Mouse (Mus musculus) adrenal gland, adult 2 months (tissue): ENCODE measurements around the gene Zfp827. TPM values are rescaled to one million over a fixed set of nuclear protein-coding genes. Genes with fewer than 3 reads are reported as not detected.

ENCODE experiments used
- DNase-seq: peaks from one replicate; pipeline ENCODE4 v3.0.0; 2021
- polyA plus RNA-seq: library from polyadenylated mRNA; depleted of rRNA; stranded (reverse); fragments of >200 nt; gene quantifications from 2 replicates; pipeline ENCODE4 v1.2.3, GENCODE M21; 2012; rRNA removed
- total RNA-seq, 2 experiments: library from RNA; stranded (reverse); gene quantifications; 2 replicates each; pipeline ENCODE4 v1.2.3; 2021

The Zfp827 gene
- total and polyA plus RNA-seq, 3 experiments, result 9.0 to 13.5 (median 10.3) TPM

- DNase-seq, result no peak
Measured at GRCm38 (mm10) chr8:79222106-79222751, 194.0 kb downstream of the Zfp827 start.

- DNase-seq, result no peak
Measured at GRCm38 (mm10) chr8:79222752-79223141, 194.5 kb downstream of the Zfp827 start.

GRCm38 (mm10) chr8:79224363-79224762 is 196.1 kb downstream of the Zfp827 start:
- no peak for DNase-seq

GRCm38 (mm10) chr8:79225586-79225985 is 197.3 kb downstream of the Zfp827 start:
- no peak for DNase-seq

DNA sequence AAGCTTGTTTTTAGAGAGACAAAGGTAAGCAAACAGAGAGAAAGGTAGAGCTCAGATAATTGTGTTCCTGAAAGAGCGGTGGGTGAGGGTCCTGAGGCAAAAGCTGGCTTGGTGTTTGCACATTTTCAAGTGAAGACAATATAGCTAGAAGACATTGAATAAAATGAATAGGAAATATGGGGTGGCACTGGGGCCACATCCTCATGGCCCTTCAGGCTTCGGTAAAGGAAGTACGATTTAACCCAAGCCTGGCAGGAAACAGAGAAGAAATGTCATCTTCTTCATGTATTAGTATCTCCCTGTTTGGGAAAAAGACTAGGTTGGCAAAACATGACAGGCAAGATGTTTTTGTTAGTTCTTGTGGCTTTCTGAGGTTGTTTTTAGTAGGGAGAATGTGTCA is 197.8 kb downstream of the Zfp827 start:
- no peak for DNase-seq

DNA sequence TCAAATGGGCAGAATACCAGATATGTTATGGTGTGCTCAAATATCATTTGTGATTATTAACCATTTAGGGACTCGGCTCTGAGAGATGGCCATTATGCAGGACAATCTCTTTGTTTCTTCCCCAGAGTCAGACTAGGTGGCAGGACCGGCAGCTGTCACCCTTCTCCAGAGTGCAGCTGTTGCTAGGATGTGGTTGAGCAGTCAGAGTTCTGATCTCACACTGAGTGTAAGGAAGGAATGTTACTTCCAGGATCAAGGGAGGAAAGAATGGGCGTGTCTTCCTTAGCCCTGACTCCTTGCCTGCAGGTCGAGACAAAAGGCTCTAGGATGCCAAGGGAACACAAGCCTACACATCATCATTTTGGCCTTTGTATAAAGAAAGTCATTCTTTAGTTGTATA is 199.0 kb downstream of the Zfp827 start:
- DNase-seq, result no peak

DNA sequence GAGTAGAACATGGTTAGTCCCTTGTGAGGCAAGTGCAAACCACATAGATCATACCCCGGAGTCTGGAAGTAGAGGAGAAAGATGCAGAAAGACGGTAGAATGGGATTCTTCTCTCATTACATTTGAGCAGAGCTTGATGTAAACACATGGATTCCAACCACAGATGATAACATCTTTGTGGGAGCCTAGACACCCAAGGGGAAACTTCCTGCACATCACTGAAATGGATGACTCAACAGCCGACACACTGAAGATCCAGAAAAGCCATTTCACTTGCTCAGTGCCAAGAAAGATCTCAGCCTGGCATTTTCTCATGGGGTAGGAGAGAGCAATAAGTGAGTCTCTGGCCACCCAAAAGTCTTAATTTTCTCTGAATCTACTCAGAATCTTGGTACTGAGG is 199.7 kb downstream of the Zfp827 start:
- no peak for DNase-seq

GRCm38 (mm10) chr8:79229266-79229888 is 201.1 kb downstream of the Zfp827 start:
- no peak for DNase-seq

DNA sequence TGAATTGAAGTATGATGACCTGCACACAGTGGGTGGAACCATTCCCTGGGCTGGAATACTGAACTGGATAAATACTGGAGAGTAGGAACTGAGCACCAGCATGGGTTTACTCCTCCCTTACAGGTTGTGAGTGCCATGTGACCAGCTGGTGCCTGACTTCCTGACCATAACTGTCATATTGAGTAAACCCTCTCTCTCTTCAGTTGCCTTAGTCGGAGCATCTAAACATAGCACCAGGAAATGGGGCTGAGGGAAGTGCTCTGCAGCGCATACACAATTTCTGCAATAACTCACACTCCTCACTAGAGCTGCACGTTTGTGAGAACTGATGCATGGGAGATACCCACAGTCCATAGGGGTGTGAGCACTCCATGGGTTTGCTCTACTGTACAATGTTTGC is 211.1 kb downstream of the Zfp827 start:
- no peak for DNase-seq

- DNase-seq, result no peak
Measured at GRCm38 (mm10) chr8:79239996-79240395, 211.8 kb downstream of the Zfp827 start.

Other genes with a start within 250 kb of the Zfp827 start
- 100 to 1,000 TPM; 134 to 163 TPM for gene Lsm6, start 207.3 kb upstream of the Zfp827 start, total RNA-seq
- gene Lsm6, start 207.3 kb upstream of the Zfp827 start, polyA plus RNA-seq, result 3.5 and 4.0 TPM in 2 replicates
- not detected for gene 1700011L22Rik, start 220.1 kb downstream of the Zfp827 start, total RNA-seq
- gene 1700011L22Rik, start 220.1 kb downstream of the Zfp827 start, polyA plus RNA-seq, result not detected in 2 replicates